Mouse (Mus musculus) small intestine, adult 2 months (tissue): ENCODE measurements around the gene 9930022D16Rik. TPM values are rescaled to one million over a fixed set of nuclear protein-coding genes. Genes with fewer than 3 reads are reported as not detected.

Experiments used
- H3K27ac ChIP-seq: fragments of 200-500 bp; 2 replicates; pipeline ENCODE4 v1.5.1; 2012; ENCODE audit warnings: low read depth, low read length, control low read depth, inconsistent platforms; ENCODE audit not compliant: insufficient read depth
- H3K27me3 ChIP-seq: fragments of 200-500 bp; 2 replicates; pipeline ENCODE4 v1.6.1; 2012; ENCODE audit warnings: mild to moderate bottlenecking, moderate library complexity, low read length, inconsistent platforms; ENCODE audit not compliant: control insufficient read depth, insufficient read depth
- H3K36me3 ChIP-seq: fragments of 200-500 bp; 2 replicates; pipeline ENCODE4 v1.6.1; 2012; ENCODE audit warnings: mild to moderate bottlenecking, low read length, control low read depth, inconsistent platforms; ENCODE audit not compliant: control insufficient read depth, insufficient read depth
- H3K4me1 ChIP-seq: fragments of 200-500 bp; 2 replicates; pipeline ENCODE4 v1.6.1; 2012; ENCODE audit warnings: low read length, inconsistent platforms, mixed read lengths; ENCODE audit not compliant: control insufficient read depth, insufficient read depth, insufficient read length
- H3K4me3 ChIP-seq: fragments of 200-500 bp; 2 replicates; pipeline ENCODE4 v1.5.1; 2012; ENCODE audit warnings: low read depth, mild to moderate bottlenecking, control low read depth, inconsistent platforms, low read length, moderate library complexity
- CTCF ChIP-seq: fragments of 200-500 bp; IDR thresholded peaks from 2 replicates; pipeline ENCODE4 v1.5.1; 2012; ENCODE audit warnings: low read depth, mild to moderate bottlenecking, control low read depth, inconsistent platforms, low read length, moderate library complexity, mixed read lengths; ENCODE audit not compliant: insufficient replicate concordance, insufficient read length; ENCODE audit errors: extremely low read depth
- POLR2A ChIP-seq: fragments of 200-500 bp; IDR thresholded peaks from 2 replicates; pipeline ENCODE4 v1.6.1; 2012; ENCODE audit warnings: low read depth, mild to moderate bottlenecking, control low read depth, inconsistent platforms, low read length, moderate library complexity
- WGBS: fragments of 180-500 bp; shearing (Covaris S2); methylation state at CpG from one replicate; pipeline ENCODE4 v1.1.7; 2018; 5-methylcytosine and 5-hydroxymethylcytosine counted together
- polyA plus RNA-seq: library from polyadenylated mRNA; depleted of rRNA; stranded (reverse); fragments of >200 nt; gene quantifications from 2 replicates; pipeline ENCODE4 v1.2.3, GENCODE M21; 2012; rRNA removed

Gene 9930022D16Rik
- polyA plus RNA-seq, 1 experiment, result not detected

- no peak for TF ChIP-seq POLR2A
- no peak for TF ChIP-seq CTCF
- H3K27ac ChIP-seq, result no peak overlapping the region
- peaks cover 39% of the 10 kb centered on the region for H3K36me3 ChIP-seq
- no peaks in the 10 kb centered on the region for H3K4me1 ChIP-seq
- H3K4me3 ChIP-seq, result no peak overlapping the region
- 57% methylated on average over 5 of the region's 5 CpGs for WGBS
- no peaks in the 10 kb centered on the region for H3K27me3 ChIP-seq
Measured at GRCm38 (mm10) chr11:109460586-109460985, 46.9 kb downstream of the 9930022D16Rik start.

DNA sequence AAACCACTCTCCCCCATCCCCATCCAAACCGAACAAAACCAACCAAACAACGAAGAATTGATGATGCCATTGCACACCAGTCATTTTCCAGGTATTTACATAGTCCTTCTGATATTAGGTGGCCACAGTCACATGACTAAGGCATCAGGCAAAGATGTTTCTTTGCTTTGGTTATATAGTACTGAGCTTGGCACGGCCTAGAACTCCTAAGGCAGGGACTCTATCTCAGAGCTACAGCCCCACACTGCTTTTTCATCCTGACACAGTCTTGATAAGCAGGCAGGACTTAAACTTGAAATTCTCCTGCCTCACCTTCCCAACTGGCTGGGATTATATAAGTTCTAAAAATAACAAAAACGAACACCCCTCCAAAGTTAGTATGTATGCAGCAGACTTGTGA lies 51.4 kb downstream of the 9930022D16Rik start:
- H3K4me3 ChIP-seq, result no peak overlapping the region
- no peak overlapping the region for H3K27ac ChIP-seq
- no peaks in the 10 kb centered on the region for H3K27me3 ChIP-seq
- no peak for TF ChIP-seq CTCF
- TF ChIP-seq POLR2A, result no peak
- H3K36me3 ChIP-seq, result peaks cover 17% of the 10 kb centered on the region
- H3K4me1 ChIP-seq, result 0 out of 2 replicates have a peak, but pooled peaks cover 3% of the 10 kb centered on the region
- 93% methylated on average over 4 of the region's 4 CpGs for WGBS

GRCm38 (mm10) chr11:109466987-109467386 lies 53.3 kb downstream of the 9930022D16Rik start:
- Histone ChIP-seq H3K36me3 (peaks cover 14% of the 10 kb centered on the region), H3K27me3 (no peaks in the 10 kb centered on the region), H3K4me3 (no peak overlapping the region), H3K27ac (no peak overlapping the region), H3K4me1 (peaks cover 3% of the 10 kb centered on the region; the same call in 1 of the 2 replicates)
- WGBS, result 81% methylated on average over 8 of the region's 8 CpGs
- TF ChIP-seq CTCF, result no peak
- no peak for TF ChIP-seq POLR2A

DNA sequence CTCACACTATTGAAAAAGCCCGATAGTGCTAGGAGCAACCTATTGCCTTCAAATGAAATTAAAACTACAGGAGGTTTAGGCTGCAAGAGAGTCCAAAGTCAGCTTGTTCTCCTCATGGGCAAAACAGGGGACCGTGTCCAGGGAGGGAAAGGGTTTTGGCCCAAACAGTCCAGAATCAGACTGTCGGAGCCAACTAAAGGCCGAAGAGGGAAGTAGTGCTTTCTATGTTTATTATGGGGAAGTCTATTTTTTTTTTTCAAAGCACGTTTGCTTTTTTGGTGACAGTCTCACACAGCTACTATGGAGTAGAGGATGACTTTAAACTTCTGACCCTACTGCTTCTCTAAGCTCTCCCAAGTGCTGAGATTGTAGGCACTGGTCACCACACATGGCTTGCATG lies 54.4 kb downstream of the 9930022D16Rik start:
- 60% methylated on average over 5 of the region's 5 CpGs for WGBS
- no peak overlapping the region for H3K27ac ChIP-seq
- H3K36me3 ChIP-seq, result peaks cover 6% of the 10 kb centered on the region
- no peak overlapping the region for H3K4me3 ChIP-seq
- H3K27me3 ChIP-seq, result no peaks in the 10 kb centered on the region
- TF ChIP-seq CTCF (no peak), POLR2A (no peak)
- H3K4me1 ChIP-seq, result peaks cover 6% of the 10 kb centered on the region

Other genes with a start within 250 kb of the 9930022D16Rik start
- 1.9 and 2.9 TPM in 2 replicates for gene Rgs9, start 115.8 kb upstream of the 9930022D16Rik start, polyA plus RNA-seq
- gene Gna13, start 51.1 kb upstream of the 9930022D16Rik start, polyA plus RNA-seq, result 38.5 and 60.3 TPM in 2 replicates
- gene Amz2, start 12.0 kb downstream of the 9930022D16Rik start, polyA plus RNA-seq, result 4.2 and 10.5 TPM in 2 replicates
- gene Arsg, start 59.5 kb downstream of the 9930022D16Rik start, polyA plus RNA-seq, result 3.1 and 4.2 TPM in 2 replicates
- gene Slc16a6, start 59.7 kb downstream of the 9930022D16Rik start, polyA plus RNA-seq, result 4.2 and 7.8 TPM in 2 replicates
- 5.4 and 6.7 TPM in 2 replicates for gene Wipi1, start 198.1 kb downstream of the 9930022D16Rik start, polyA plus RNA-seq
- 22.8 and 40.8 TPM in 2 replicates for gene Prkar1a, start 235.5 kb downstream of the 9930022D16Rik start, polyA plus RNA-seq